Mouse (Mus musculus): ENCODE measurements around the gene Uaca.

DNA sequence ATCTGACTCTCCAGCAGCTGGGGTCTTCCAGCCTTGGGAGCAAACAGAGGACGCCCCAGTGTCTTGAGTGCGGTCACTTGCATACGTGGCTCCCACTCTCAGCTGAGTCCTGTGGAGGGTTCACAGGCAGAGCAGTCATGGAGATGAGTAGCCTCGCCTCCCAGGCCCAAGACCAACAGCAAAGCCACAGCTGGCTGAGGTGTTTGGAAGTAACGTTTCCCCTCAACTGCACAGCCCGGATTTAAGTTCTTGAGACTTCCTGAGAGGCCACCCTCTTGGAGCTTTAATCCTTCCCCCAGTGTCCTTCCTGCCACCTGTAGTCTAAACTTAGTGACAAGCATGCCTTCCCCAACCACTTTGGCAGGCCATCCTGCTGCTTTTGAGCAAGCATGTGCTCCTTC is 24.6 kb upstream of the Uaca start:
- no peak for TF ChIP-seq POLR2AphosphoS5 (IDR thresholded peaks at IDR 0.05; ENCODE audit: insufficient replicate concordance, low read depth, low read length)
- no peak for TF ChIP-seq CTCF (IDR thresholded peaks at IDR 0.05; ENCODE audit: low read depth, low read length)
- TF ChIP-seq GATA1 (IDR thresholded peaks at IDR 0.05; ENCODE audit: borderline replicate concordance, low read length) = no peak
